Mouse (Mus musculus) cerebral cortex, adult 2 months (tissue): ENCODE measurements around the gene Btbd9.

Source experiments
- WGBS: fragments of 180-500 bp; shearing (Covaris S2); methylation state at CpG from one replicate; pipeline ENCODE4 v1.1.7; 2018; 5-methylcytosine and 5-hydroxymethylcytosine counted together

The Btbd9 gene

GRCm38 (mm10) chr17:30553027-30553937 is 23.0 kb downstream of the Btbd9 start:
- WGBS, result 78% methylated on average over 4 of the region's 4 CpGs

- 12% methylated on average over 1 of the region's 1 CpGs for WGBS
Measured at GRCm38 (mm10) chr17:30550774-30551107, 25.5 kb downstream of the Btbd9 start.

GRCm38 (mm10) chr17:30549899-30550773 is 26.2 kb downstream of the Btbd9 start:
- 56% methylated on average over 9 of the region's 9 CpGs for WGBS

GRCm38 (mm10) chr17:30539098-30539497 is 37.2 kb downstream of the Btbd9 start:
- 34% methylated on average over 8 of the region's 8 CpGs for WGBS

GRCm38 (mm10) chr17:30536651-30537050 is 39.6 kb downstream of the Btbd9 start:
- WGBS, result 88% methylated on average over 5 of the region's 5 CpGs

- 92% methylated on average over 2 of the region's 2 CpGs for WGBS
Measured at GRCm38 (mm10) chr17:30533098-30533497, 43.2 kb downstream of the Btbd9 start.

GRCm38 (mm10) chr17:30530542-30530940 is 45.7 kb downstream of the Btbd9 start:
- 59% methylated on average over 4 of the region's 4 CpGs for WGBS

- WGBS, result 66% methylated on average over 12 of the region's 12 CpGs
Measured at GRCm38 (mm10) chr17:30529632-30530541, 46.4 kb downstream of the Btbd9 start.

- WGBS, result 51% methylated on average over 6 of the region's 6 CpGs
Measured at GRCm38 (mm10) chr17:30525405-30526295, 50.6 kb downstream of the Btbd9 start.

GRCm38 (mm10) chr17:30524451-30524850 is 51.8 kb downstream of the Btbd9 start:
- WGBS, result 45% methylated on average over 7 of the region's 7 CpGs

GRCm38 (mm10) chr17:30523783-30524182 is 52.5 kb downstream of the Btbd9 start:
- 57% methylated on average over 2 of the region's 2 CpGs for WGBS

- 88% methylated on average over 9 of the region's 9 CpGs for WGBS
Measured at GRCm38 (mm10) chr17:30522406-30523078, 53.7 kb downstream of the Btbd9 start.

GRCm38 (mm10) chr17:30519172-30519512 is 57.1 kb downstream of the Btbd9 start:
- 85% methylated on average over 2 of the region's 2 CpGs for WGBS

- 82% methylated on average over 8 of the region's 8 CpGs for WGBS
Measured at GRCm38 (mm10) chr17:30518431-30519171, 57.7 kb downstream of the Btbd9 start.

GRCm38 (mm10) chr17:30516580-30517340 is 59.5 kb downstream of the Btbd9 start:
- 95% methylated on average over 10 of the region's 10 CpGs for WGBS

- WGBS, result 96% methylated on average over 8 of the region's 8 CpGs
Measured at GRCm38 (mm10) chr17:30515401-30515800, 60.9 kb downstream of the Btbd9 start.

- 92% methylated on average over 9 of the region's 9 CpGs for WGBS
Measured at GRCm38 (mm10) chr17:30513034-30513433, 63.3 kb downstream of the Btbd9 start.

- WGBS, result 81% methylated on average over 7 of the region's 7 CpGs
Measured at GRCm38 (mm10) chr17:30512531-30512930, 63.8 kb downstream of the Btbd9 start.

- WGBS, result 73% methylated on average over 4 of the region's 4 CpGs
Measured at GRCm38 (mm10) chr17:30512007-30512406, 64.3 kb downstream of the Btbd9 start.
